Mouse (Mus musculus) NIH3T3 (cell line): ENCODE data around the gene Pilrb2.
A peak's percentile ranks its signal among the peaks of the same experiment; 100 is the strongest.

Experiments
- DNase-seq: peaks from one replicate; pipeline ENCODE4 v3.0.0-alpha.2; 2012; ENCODE audit warnings: low read depth

Pilrb2 gene

DNA sequence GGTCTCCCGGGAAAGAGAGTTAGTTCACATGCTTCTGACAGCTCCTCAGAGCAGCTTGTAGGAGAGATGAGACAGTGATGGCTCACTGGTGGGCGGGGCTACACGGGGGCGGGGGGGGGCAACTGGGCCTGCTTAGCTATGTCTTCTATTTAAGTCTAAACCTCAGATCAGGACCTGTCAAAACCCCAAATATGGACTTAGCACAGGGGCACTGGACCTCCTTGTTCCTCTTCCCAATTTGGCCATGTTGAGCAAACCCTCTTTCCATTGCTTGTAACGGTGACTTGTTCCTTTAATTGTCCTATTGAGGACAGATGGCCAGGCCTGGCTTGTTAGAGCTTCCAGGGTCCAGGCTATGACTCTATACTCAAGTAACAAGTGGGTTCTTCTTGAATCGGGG is 40.1 kb downstream of the Pilrb2 start:
- DNase-seq = peak; percentile 28

DNA sequence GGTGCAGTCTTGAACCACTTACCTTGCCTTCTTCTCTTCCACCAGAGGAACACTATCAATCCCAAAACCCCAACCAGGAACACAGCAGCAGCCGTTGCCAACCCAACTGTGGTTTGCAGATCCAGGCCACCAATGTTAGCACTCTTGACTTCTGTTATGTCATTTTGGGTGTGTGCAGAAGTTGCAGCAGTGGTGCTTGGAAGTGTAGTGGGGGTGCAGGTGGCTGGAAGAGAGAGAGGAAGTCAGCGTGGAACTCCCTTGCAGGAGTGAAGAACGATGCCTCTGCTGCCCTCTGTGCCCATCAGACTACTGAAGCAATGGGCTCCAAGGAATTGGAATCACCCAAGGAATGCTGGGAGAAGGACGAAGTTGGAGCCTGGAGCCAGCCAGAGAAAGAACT is 40.5 kb downstream of the Pilrb2 start:
- no peak for DNase-seq

DNA sequence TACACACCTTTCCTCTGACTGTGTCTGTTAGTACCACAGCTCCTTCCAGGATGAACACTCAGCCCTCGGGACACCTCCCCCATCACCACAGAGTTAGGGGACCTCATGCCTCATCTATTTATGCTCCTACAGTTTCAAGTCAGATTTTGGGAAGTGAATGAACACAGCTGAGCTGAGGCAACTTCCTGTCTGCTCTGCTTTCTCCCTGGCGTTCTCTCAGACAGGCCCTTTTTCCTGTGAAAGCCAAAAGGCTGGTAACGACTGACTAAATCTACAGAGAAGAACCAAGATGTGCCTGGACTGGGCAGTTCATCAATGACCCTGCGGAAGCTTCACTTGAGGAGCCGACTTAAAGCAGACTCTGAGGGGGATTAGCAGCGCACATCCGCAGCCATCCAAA is 41.4 kb downstream of the Pilrb2 start:
- DNase-seq = no peak

DNA sequence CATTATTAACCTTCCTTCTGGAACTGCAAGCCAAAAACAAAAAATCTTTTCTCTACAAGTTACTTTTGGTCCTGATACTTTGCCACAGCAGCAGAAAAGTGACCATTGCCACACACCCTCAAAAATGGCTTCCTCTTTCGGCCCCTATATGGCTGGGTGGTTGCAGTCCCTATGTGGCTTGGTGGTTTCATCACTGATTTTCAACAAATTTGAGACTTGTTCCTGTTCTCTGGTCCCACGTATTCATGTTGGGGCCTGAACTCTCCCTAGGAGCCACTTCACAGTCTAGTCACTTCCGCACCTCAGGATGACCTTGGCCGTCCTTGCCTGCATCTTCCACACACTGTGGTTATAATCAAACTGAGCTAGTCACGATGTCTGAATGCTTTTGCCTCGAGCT is 42.9 kb downstream of the Pilrb2 start:
- no peak for DNase-seq

DNA sequence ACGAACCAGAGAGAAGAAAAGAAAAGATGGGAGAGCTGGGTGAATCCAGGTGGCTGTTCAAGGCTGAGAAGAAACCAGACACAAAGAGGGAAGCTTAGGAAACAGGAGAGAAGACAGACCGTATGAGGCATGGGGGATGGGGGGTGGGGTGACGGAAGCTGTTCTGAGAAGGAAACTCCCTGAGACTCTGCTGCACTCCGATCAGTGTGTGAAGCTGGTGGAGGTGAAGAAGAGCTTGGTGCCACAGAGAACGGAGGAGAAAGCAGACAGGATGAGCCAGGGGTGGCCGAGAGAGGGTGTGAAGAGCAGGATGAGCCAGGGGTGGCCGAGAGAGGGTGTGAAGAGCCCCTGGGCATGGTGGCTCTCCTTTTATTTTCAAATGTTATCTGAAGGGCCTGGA is 45.2 kb downstream of the Pilrb2 start:
- no peak for DNase-seq

DNA sequence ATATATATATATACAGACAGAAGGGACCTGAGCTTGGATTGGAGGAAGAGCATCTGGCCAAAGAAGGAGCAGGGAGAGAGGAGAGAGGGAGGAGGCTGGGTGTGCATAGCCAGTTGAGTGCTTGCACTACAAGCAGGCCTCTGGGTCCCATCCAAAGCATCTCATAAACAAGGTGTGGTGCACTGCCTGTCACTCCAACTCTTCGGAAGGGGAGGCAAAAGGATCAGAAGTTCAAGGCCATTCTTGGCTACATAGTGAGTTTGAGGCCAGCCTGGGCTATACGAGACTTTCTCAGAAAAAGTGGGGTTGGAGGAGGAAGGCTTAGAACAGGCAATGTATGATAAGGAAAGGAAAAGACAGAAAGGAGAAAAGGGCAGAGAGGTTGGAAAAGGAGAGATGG is 45.6 kb downstream of the Pilrb2 start:
- DNase-seq = no peak

DNA sequence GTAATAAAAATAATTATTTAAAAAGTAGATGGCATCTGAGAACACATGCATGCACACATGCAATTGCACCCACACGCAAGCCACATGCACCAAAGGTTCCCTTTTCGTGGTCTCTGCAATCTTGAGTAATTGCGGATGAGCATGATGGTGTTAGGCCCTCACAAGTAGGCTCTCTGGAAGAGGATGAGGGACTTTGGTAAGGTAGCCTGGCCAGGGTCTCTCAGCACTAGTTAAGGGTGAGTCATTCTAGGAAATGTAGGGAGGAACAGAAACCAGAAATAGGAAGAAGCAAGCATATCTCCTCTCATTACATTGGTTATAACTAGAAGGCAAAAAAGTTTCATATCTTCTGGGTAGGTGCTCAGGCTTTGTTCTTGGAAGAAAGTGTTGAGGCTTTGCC is 46.6 kb downstream of the Pilrb2 start:
- no peak for DNase-seq

DNA sequence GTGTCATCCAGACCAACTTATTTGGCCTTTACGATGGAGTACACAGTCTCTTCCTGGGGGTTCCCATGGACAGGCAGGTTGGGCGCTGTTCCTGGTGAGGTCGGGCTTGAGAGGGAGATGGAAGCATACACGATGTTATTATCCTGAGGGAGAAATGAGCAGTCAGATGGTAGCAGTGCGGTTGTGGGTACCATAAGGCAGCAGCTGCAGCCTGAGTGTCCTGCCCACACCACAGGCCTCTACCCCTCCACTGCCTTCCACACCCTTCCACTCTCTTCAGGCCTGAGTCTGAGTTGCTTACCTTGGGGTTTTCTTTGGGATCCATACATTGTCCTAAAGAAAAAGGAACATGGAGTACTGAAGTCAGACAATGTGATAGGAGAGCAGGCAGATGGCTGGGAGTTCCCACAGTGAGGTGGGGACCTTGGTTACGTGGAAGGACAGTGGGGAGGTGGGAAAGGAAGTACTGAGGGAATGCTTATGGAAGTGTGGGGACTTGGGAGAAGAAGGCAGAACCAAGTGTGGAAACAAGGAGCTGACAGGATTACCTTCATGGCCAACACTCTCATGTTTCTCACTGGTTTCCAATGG is 48.1 kb downstream of the Pilrb2 start:
- no peak for DNase-seq

DNA sequence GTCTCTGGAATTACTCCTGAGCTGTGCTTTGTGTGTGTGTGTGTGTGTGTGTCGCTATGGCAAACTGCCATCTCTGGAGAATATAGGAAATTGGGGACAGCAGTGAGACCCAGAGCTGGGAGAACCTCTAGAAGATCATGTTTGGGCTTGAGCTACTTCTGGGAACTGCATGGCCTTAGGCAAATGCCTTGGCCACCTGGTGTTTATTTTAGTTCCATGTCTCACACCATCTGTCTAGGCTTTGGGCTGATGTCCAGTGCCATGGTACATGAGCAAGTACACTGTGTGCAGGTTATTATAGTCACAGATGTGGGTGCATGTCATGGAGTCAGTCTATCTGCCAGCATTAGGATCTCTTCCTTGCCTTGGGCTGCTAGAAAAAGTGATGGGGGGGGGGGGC is 49.0 kb downstream of the Pilrb2 start:
- no peak for DNase-seq

DNA sequence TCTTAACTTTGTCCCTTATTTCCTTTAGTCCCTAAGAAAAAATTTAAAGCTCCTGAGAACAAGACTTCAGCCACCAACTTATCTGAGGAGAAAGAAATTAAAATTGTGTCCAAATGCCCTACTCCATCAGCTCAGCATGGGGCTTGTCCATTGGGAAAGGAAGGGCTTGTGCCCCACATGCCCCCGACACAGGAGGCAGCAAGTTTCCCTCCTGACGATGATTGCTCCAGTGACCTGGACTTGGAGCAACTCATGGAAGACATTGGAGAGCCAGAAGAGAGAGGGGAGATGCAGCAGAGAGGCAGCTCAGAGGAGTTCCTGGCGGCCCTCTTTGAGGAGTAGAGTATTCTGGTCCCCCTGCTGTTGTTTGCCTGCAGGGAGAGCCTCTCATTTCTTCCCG is 49.5 kb downstream of the Pilrb2 start:
- DNase-seq = no peak

DNA sequence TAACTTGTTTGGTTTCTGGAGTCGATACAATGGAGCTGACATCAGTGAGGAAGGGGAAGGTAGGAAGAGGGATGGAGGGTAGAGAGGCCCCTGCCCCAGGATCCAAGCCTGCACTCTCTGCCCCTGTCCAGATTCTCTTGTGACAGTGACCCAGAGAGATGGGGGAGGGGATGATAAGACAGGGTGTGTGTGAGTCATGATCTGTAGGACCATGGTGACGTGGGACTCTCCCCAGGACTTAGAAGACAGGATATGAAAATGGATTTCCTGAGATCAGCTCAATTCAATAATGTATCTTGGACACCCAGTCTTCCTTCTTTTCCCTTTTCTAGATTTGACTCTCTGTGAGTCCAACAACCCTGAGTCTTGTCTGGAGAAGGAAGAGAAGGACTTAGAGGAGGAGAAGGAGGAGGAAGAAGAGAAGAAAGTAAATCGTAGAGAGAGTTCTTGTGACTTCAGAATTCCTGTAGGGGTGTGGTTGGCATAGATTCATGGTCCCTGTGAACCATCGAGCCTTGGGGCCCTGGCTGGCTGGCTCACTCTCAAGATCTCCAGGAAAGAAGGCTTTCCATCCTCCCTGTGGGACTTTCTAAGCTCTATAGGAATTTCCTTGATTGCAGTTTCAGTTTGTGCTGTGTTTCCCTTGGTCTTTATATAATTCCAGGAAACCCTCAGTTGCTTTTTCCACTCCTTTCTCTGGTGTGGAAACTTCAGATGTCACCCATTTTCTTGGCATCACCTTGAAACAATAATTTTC is 54.0 kb downstream of the Pilrb2 start:
- DNase-seq = peak; percentile 19
